Mouse (Mus musculus) urinary bladder, postnatal 14 days (tissue): ENCODE data around the gene Kctd7.

Source experiments
- DNase-seq: peaks from one replicate; pipeline ENCODE4 v3.0.0; 2021; ENCODE audit warnings: low spot score

Gene Kctd7

GRCm38 (mm10) chr5:130192356-130192944, 47.8 kb downstream of the Kctd7 start:
- DNase-seq, result no peak

GRCm38 (mm10) chr5:130193760-130194159, 49.1 kb downstream of the Kctd7 start:
- no peak for DNase-seq

GRCm38 (mm10) chr5:130196307-130196706, 51.6 kb downstream of the Kctd7 start:
- no peak for DNase-seq

GRCm38 (mm10) chr5:130197454-130197853, 52.8 kb downstream of the Kctd7 start:
- no peak for DNase-seq

GRCm38 (mm10) chr5:130197981-130198380, 53.3 kb downstream of the Kctd7 start:
- no peak for DNase-seq

GRCm38 (mm10) chr5:130200233-130201029, 55.8 kb downstream of the Kctd7 start:
- DNase-seq, result no peak

GRCm38 (mm10) chr5:130203948-130204347, 59.3 kb downstream of the Kctd7 start:
- DNase-seq, result peak; percentile 65

GRCm38 (mm10) chr5:130204560-130204959, 59.9 kb downstream of the Kctd7 start:
- DNase-seq, result no peak
